Mouse (Mus musculus): ENCODE data around the gene Rnft2. TPM values are rescaled to one million over a fixed set of nuclear protein-coding genes. Genes with fewer than 3 reads are reported as not detected.
A peak's percentile ranks its signal among the peaks of the same experiment; 100 is the strongest.

Gene Rnft2
- polyA plus RNA-seq, 1 experiment: 8.0 TPM

- TF ChIP-seq CTCF (IDR thresholded peaks at IDR 0.05; ENCODE audit: control insufficient read depth, insufficient read depth, insufficient replicate concordance, low read depth, low read length): no peak
- Histone ChIP-seq H3K4me1 (ENCODE audit: control insufficient read depth, insufficient read depth, low read length) (peaks cover 2% of the 10 kb centered on the region), H3K27me3 (ENCODE audit: control insufficient read depth, insufficient read depth, low read length) (peaks cover 4% of the 10 kb centered on the region), H3K27ac (ENCODE audit: control insufficient read depth, insufficient read depth, low read depth, low read length) (no peak overlapping the region), H3K36me3 (ENCODE audit: control insufficient read depth, insufficient read depth, low read length) (no peaks in the 10 kb centered on the region), H3K4me3 (ENCODE audit: control insufficient read depth, low read depth, low read length) (no peak overlapping the region)
These were observed 79.5 kb downstream of the Rnft2 start for GRCm38 (mm10) chr5:118165462-118165861.

GRCm38 (mm10) chr5:118164581-118164980 lies 80.3 kb downstream of the Rnft2 start, which contains the start of gene Hrk:
Hrk (plus strand) TSS chr5:118164648.
- Histone ChIP-seq H3K27me3 (ENCODE audit: control insufficient read depth, insufficient read depth, low read length) (peaks cover 4% of the 10 kb centered on the region), H3K4me1 (ENCODE audit: control insufficient read depth, insufficient read depth, low read length) (no peaks in the 10 kb centered on the region; the same call in none of the 2 replicates), H3K27ac (ENCODE audit: control insufficient read depth, insufficient read depth, low read depth, low read length) (no peak within 1 kb of the TSS), H3K36me3 (ENCODE audit: control insufficient read depth, insufficient read depth, low read length) (no peaks in the 10 kb centered on the region), H3K4me3 (ENCODE audit: control insufficient read depth, low read depth, low read length) (no peak within 1 kb of the TSS)
- TF ChIP-seq POLR2A (IDR thresholded peaks at IDR 0.05; ENCODE audit: control insufficient read depth, low read depth, low read length) (no peak), CTCF (IDR thresholded peaks at IDR 0.05; ENCODE audit: control insufficient read depth, insufficient read depth, insufficient replicate concordance, low read depth, low read length) (no peak)

- no peaks in the 10 kb centered on the region for H3K36me3 ChIP-seq (ENCODE audit: control insufficient read depth, insufficient read depth, low read length)
- no peak for TF ChIP-seq POLR2A (IDR thresholded peaks at IDR 0.05; ENCODE audit: control insufficient read depth, low read depth, low read length)
- TF ChIP-seq CTCF (IDR thresholded peaks at IDR 0.05; ENCODE audit: control insufficient read depth, insufficient read depth, insufficient replicate concordance, low read depth, low read length): no peak
- H3K4me3 ChIP-seq (ENCODE audit: control insufficient read depth, low read depth, low read length): no peak overlapping the region
- no peaks in the 10 kb centered on the region for H3K4me1 ChIP-seq (ENCODE audit: control insufficient read depth, insufficient read depth, low read length)
- H3K27ac ChIP-seq (ENCODE audit: control insufficient read depth, insufficient read depth, low read depth, low read length): no peak overlapping the region
- no peaks in the 10 kb centered on the region for H3K27me3 ChIP-seq (ENCODE audit: control insufficient read depth, insufficient read depth, low read length)
These were observed 84.2 kb downstream of the Rnft2 start for GRCm38 (mm10) chr5:118160691-118161090.

- Histone ChIP-seq H3K4me1 (ENCODE audit: control insufficient read depth, insufficient read depth, low read length) (no peaks in the 10 kb centered on the region; the same call in none of the 2 replicates), H3K27me3 (ENCODE audit: control insufficient read depth, insufficient read depth, low read length) (no peaks in the 10 kb centered on the region), H3K36me3 (ENCODE audit: control insufficient read depth, insufficient read depth, low read length) (no peaks in the 10 kb centered on the region), H3K27ac (ENCODE audit: control insufficient read depth, insufficient read depth, low read depth, low read length) (no peak overlapping the region), H3K4me3 (ENCODE audit: control insufficient read depth, low read depth, low read length) (no peak overlapping the region)
- no peak for TF ChIP-seq CTCF (IDR thresholded peaks at IDR 0.05; ENCODE audit: control insufficient read depth, insufficient read depth, insufficient replicate concordance, low read depth, low read length)
These were observed 87.9 kb downstream of the Rnft2 start for GRCm38 (mm10) chr5:118156976-118157375.

DNA sequence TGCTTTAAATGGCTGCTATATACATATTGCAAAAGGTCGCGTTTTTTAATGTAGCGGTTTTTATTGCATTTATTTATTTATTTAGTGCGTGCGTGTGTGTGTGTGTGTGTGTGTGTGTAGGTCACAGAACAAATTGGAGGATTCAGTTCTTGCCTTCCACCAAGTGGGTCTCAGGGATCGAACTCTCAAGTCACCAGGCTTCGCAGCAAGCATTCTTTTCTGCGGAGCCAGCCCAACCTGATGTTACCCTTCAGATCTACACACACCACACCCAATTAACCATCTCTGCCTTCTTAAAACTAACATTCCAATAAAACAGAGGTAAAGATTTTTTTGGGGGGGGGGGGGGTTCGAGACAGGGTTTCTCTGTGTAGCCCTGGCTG lies 89.4 kb downstream of the Rnft2 start:
- H3K36me3 ChIP-seq (ENCODE audit: control insufficient read depth, insufficient read depth, low read length): no peaks in the 10 kb centered on the region
- no peaks in the 10 kb centered on the region; the same call in none of the 2 replicates for H3K4me1 ChIP-seq (ENCODE audit: control insufficient read depth, insufficient read depth, low read length)
- H3K27ac ChIP-seq (ENCODE audit: control insufficient read depth, insufficient read depth, low read depth, low read length): no peak overlapping the region
- no peaks in the 10 kb centered on the region for H3K27me3 ChIP-seq (ENCODE audit: control insufficient read depth, insufficient read depth, low read length)
- peak overlapping the region; percentile 89 for H3K4me3 ChIP-seq (ENCODE audit: control insufficient read depth, low read depth, low read length)
- TF ChIP-seq POLR2A (IDR thresholded peaks at IDR 0.05; ENCODE audit: control insufficient read depth, low read depth, low read length) (no peak), CTCF (IDR thresholded peaks at IDR 0.05; ENCODE audit: control insufficient read depth, insufficient read depth, insufficient replicate concordance, low read depth, low read length) (no peak)

DNA sequence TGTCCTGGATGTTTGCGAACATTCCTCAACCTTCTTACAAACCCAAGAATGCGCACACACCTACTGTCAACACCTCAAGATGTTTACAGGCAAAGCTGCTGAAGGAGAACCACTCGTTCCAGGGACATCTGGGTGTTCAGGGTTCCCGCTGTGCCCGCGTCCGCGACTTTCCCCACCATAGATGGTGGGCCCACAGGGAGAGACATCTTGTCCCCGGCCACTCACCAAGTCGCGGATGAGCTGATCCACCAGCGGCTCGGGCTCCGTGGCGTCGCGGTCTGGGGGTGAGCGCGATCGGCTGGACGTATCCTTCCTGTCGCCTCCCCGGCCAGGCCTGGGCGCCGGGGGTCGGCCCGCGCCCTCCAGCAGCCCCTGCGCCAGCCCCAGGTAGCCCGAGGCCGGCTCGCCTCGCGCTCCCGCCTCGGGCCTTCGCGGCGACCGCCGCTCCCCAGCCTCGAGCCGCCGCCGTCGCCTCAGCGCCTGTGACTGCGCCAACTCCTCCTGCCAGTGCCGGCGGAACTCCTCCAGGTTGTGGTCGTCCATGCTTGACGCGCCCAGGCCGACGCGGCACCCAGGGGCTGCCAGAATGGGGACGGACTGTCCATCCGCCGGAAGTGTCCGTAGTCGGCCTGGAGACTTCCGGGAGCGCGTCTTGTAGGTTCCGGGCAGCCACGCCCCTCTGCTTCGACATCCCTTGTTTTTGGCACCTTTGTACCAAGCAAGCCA lies 89.9 kb downstream of the Rnft2 start, which contains the start of gene Fbxw8:
TSS of gene Fbxw8 (minus strand) at position 626 of the 726 bp plus-strand sequence.
- TF ChIP-seq CTCF (IDR thresholded peaks at IDR 0.05; ENCODE audit: control insufficient read depth, insufficient read depth, insufficient replicate concordance, low read depth, low read length) (no peak), POLR2A (IDR thresholded peaks at IDR 0.05; ENCODE audit: control insufficient read depth, low read depth, low read length) (peak; percentile 90)
- Histone ChIP-seq H3K27me3 (ENCODE audit: control insufficient read depth, insufficient read depth, low read length) (no peaks in the 10 kb centered on the region), H3K4me1 (ENCODE audit: control insufficient read depth, insufficient read depth, low read length) (no peaks in the 10 kb centered on the region; the same call in none of the 2 replicates), H3K36me3 (ENCODE audit: control insufficient read depth, insufficient read depth, low read length) (no peaks in the 10 kb centered on the region), H3K27ac (ENCODE audit: control insufficient read depth, insufficient read depth, low read depth, low read length) (peak within 1 kb of the TSS; percentile 8; the same call in 1 of the 2 replicates), H3K4me3 (ENCODE audit: control insufficient read depth, low read depth, low read length) (peak within 1 kb of the TSS; percentile 89)

GRCm38 (mm10) chr5:118149711-118150110 lies 95.2 kb downstream of the Rnft2 start:
- TF ChIP-seq POLR2A (IDR thresholded peaks at IDR 0.05; ENCODE audit: control insufficient read depth, low read depth, low read length) (no peak), CTCF (IDR thresholded peaks at IDR 0.05; ENCODE audit: control insufficient read depth, insufficient read depth, insufficient replicate concordance, low read depth, low read length) (no peak)
- Histone ChIP-seq H3K27ac (ENCODE audit: control insufficient read depth, insufficient read depth, low read depth, low read length) (no peak overlapping the region; the same call in 1 of the 2 replicates), H3K4me1 (ENCODE audit: control insufficient read depth, insufficient read depth, low read length) (peaks cover 7% of the 10 kb centered on the region), H3K27me3 (ENCODE audit: control insufficient read depth, insufficient read depth, low read length) (no peaks in the 10 kb centered on the region), H3K36me3 (ENCODE audit: control insufficient read depth, insufficient read depth, low read length) (no peaks in the 10 kb centered on the region), H3K4me3 (ENCODE audit: control insufficient read depth, low read depth, low read length) (no peak overlapping the region)
